Mouse (Mus musculus) kidney, adult 9 months (tissue): Measurements from ENCODE around the gene Usp39.

Source experiments
- DNase-seq: peaks from one replicate; pipeline ENCODE4 v3.0.0; 2022

Usp39 gene

DNA sequence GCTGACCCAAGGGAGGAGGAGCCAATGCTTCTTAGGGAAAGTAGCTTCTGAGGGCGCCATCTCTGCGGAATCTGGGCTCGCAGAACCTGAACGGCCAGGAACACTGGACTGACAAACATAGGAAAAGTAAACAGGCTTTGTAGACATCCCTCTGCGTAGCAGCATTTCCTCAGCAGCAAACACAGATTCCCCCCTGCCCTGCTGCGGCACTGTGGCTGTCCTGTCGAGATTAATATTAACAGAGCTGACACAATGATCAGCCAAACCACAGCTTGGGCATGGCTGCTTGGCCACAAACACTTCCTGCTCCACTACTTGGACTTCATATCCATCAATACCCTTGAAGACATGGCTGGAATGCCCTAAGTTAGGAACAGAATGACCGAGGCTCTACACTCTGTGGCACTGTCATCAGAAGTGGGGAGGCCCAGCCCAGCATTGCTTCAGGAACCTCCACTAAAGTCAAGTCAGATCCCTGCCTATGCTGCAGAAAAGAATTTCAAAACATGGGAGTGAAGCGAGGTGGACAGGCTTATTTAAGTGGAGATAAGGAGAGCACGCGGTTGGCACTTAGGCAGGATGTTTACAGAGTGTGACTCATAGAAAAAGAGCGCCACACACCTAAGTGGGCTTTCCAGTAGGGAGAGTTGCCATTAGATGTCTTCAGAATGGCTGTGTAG, 51.9 kb downstream of the Usp39 start:
- DNase-seq, result peak; percentile 71

DNA sequence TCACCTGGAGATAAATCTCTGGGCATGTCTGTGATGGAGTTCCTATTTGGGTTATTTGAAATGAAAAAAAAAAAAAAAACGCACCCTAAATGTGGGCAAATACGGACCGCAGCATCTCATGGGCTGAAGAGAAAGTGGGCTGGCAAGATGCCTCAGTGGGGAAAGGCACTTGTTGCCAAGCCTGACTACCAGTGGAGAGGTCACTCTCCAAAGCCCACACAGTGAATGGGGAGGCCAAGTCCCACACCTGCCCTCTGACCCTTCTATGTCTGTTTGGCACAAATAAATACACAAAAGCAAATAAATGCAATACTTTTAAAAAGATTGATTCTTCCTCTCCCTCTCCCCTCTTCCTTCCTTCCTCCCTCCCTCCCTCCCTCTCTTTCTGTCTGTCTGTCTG, 55.5 kb downstream of the Usp39 start:
- DNase-seq, result no peak

DNA sequence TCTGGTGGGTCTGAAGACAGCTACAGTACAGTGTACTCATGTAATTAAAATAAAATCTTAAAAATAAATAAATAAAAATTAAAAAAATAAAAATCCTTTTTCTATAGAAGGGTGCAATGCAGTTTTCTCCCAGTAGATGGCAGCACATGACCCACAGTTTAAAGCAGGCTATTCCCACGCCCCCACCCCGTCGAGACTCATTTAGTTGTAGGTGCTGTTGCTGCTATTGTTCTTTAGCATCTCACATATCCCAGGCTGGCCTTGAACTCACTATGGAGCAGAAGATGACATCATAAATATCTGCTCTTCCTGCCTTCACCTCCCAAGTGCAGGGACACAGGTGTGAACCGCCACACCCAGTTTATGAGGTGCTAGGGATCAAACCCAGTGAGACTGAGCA, 61.1 kb downstream of the Usp39 start:
- DNase-seq, result peak; percentile 54

DNA sequence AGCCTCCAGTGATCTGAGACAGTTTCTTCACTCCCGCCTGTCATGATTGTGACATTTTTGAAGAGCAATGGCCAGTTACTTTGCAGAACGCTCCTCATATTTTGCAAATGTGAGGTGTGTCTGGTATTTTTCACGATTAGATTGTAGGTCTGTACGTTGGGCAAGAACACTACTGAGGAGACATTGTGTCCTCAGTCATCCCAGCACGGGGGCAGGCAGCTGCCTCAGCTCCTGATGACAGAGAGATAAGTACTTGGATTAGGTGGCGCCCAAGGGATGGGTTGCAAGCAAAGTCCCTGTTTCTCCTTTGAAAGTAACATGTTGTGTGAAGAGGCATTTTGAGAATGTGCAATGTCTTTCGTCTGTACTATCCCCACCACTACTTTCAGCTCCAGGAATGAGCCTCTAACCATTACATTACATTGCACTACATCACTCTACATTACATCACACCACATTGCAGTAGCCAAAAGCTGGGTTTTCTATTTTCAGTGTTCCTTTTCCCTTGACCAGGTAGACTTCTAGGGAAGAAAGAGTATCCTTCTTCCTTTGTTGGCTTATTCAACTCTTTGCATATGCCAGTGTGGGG, 64.5 kb downstream of the Usp39 start:
- DNase-seq, result no peak

DNA sequence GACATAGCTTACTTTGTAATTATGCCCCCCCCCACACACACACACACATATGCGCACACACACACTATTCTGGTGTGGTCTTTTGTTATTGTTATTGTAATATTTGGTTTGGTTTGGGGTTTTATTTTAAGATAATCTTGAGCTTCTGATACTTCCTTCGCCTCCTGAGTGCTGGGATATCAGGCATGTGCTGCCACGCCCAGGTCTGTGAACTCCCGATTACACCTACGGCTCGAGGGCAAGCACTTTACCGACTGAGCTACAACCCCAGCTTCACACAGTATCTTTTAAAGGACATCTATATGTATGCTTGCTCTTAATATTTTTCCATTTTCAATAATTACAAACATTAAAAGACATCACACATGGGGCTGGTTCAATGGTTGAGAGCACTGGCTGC, 65.5 kb downstream of the Usp39 start:
- DNase-seq, result no peak

DNA sequence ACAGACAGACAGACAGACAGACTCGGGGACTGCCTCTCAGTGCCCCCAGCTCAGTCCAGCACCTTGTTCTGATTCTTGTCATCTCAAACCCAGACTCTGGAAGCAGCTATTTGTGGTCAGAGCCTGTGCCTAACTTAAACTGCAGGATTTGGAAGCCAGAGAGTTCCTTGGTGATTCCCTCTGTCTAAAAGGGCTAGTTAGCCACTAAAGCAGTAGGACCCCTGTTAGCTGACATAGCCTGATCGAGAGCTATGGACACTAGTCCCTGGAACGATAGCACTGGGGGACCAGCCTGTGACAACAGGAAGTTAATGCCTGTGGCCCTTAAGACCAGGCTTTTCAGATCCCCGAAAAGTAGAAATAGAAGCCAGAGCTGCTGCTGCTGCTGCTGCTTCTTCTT, 66.1 kb downstream of the Usp39 start:
- no peak for DNase-seq

DNA sequence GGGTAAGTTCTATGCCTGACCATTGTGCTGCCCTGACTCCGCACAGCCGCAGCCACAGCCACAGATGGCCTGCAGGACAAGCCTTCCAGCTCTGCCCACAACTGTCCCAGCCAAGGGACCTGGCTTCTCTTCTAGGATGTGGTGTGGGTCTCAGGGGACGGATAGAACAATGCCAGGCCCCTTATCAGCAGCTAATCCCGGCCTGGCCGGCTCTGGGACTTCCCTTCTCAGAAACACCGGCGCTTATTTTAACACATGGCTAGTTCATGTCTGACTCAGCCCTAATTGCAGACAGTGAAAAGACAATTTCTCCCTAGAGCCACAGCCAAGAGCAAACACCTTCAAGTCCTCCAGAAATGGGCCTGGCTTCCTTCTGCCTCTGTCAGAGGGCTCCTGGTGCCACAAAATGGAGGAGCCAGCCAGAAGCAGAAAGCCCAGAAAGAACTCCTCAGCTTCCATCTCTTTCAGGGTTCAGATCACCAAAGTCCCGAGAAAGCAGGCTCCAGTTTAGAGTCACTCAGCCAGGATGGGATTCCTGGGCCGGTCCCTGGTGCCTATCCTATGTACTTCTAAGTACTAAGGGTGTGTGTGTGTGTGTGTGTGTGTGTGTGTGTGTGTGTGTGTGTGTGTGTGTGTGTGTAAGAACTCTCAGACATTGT, 67.3 kb downstream of the Usp39 start:
- peak; percentile 57 for DNase-seq

DNA sequence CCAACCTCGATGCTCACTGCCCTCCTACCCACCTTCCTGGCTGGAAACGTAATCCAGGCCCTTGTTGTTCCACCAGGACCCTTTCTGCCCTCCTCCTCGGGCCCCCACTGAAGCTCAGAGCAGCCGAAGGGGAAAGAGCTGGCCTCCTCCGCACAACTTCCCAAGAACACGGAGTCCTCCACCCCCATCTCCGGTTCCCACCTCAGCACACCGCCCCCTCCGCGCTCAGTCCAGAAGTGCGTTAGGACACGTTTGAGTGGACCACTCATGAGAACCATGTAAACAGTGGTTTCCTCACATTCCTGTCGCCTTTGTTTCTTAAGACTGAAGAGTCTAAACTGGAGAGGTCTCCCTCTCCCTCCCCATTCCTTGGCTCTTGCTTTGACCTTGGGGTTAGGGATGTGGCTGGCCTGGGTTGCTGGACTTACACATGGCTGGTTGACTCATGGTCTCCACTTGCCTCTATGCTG, 68.0 kb downstream of the Usp39 start:
- DNase-seq, result no peak

DNA sequence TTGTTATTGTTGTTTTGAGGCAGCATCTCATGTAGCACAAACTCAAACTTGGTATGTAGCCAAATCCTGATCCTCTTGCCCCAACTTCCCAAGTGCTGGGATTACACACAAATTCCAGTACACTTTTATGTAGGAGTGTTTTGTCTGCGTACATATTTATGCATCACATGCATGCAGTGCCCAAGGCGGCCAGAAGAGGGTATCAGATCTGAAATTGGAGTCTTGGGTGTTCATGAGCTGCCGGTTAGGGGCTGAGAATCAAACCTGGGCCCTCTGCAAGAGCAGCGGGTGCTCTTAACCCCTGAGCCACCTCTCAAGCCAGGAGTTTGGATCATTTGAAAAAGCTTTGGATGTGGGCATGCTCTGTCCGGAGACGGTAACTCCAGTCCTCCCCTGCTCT, 68.8 kb downstream of the Usp39 start:
- no peak for DNase-seq

DNA sequence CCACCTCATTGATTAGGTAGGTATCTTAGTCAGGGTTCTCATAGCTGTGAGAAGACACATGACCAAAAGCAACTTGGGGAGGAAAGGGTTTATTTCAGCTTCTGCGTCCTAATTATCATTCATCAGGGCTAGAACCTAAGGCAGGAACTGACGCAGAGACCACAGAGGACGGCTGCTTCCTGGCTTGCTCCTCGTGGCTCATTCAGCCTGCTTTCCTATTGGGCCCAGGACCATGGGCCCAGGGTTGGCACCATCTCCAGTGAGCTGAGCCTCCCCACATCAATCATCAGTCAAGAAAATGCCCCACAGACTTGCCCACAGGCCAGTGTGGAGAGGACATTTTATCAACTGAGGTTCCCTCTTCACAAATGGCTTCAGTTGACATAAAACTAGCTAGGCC, 69.5 kb downstream of the Usp39 start:
- DNase-seq, result no peak

DNA sequence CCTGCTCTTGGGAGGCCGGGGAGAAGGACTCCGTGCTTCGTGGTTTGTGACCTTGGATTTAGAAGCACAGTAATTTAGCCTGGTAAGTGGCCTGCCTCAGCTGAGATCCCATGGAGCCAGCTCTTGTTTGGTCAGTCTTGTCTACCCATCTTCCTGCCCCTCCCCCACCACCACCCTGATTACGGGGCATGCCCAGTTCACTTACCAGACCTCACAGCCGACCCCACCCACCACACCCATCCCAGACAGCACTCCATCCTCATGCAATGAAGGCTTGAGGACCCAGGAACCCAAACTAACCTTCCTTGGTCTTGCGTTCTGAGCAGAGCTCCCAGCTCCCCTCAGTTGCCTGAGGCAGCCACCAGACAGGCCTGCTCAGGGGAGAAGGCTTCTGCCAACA, 71.8 kb downstream of the Usp39 start:
- no peak for DNase-seq

DNA sequence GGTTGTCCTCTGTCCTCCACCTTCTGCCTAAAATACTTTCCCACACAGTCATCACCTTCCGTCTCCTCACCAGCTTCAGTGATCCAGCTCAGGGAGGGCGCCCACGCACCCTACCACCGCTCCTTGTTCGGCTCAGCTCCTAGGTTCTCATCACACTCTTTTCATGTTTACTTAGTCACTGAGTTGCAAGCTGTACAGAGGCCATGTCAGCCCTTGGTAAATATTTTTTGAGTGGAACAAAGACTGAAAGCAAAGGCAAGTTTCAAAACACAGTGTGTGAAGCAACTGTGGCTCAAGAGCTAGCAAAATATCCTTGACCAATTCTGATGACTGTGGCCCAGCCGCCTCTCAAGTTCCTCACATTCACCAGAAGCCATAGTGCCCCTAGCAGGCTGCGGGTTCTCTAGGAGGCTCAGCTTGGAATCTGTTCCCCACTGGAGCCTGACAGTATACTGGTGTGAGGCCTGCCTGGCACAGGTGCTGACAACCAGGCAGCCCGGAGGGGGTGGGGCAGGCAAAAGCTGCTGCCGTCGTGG, 72.8 kb downstream of the Usp39 start:
- DNase-seq, result no peak

DNA sequence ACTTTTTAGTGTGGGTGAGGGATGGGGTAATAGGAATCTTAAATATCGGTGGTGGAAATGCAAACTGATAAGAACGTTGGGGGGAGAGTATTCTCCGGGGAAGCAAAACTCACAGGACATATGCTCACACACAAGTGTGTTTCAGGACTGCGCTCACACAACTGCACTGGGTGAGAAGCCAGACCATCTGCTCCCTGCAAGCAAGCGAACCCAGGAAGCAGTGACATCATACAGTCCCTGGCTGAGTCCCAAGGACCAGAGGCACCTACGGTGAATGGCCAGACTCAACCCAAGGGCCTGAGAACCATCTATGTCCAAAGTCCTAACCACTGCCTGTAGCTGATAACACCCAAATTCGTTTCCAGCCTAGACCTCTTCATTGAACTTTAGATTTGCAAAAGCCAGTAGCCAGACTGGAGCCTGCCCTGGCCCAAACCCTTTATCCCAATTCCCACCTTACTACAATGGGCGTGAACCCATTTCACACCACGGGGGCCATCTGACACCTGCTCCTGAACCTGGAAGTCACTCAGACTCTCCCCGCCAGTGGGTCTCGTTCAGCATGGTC, 73.9 kb downstream of the Usp39 start:
- DNase-seq, result no peak

DNA sequence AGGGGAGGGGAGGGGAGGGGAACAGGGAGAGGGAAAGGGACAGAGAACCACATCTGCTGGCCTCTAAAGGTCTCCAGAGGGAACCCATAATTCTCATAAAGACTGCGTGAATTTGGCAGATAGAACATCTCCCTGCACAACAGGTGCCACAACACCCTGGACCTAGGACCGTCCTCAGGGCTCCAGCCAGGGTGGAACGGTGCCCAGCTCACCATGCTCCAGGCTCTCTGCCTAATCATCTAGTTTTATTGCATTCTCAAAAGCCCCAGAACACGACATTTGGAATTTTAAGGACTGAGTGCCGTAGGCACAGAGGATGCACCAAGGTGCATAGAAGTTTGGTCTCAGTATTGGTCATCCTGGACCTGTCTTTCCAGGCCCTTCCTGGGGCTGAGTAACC, 74.7 kb downstream of the Usp39 start:
- DNase-seq, result no peak
